Mouse (Mus musculus) embryo, embryonic 11 days (tissue): ENCODE results near the gene Ddr2.

Experiments
- DNase-seq: peaks from one replicate; pipeline ENCODE4 v3.0.0-alpha.2; 2015

Gene Ddr2

GRCm38 (mm10) chr1:170086631-170087030 is 23.9 kb downstream of the Ddr2 start:
- no peak for DNase-seq

GRCm38 (mm10) chr1:170084151-170084796 is 26.3 kb downstream of the Ddr2 start:
- no peak for DNase-seq

GRCm38 (mm10) chr1:170080907-170081306 is 29.7 kb downstream of the Ddr2 start:
- DNase-seq: no peak

- no peak for DNase-seq
These were observed 31.1 kb downstream of the Ddr2 start for GRCm38 (mm10) chr1:170079465-170079864.

GRCm38 (mm10) chr1:170076339-170076738 is 34.2 kb downstream of the Ddr2 start:
- no peak for DNase-seq

GRCm38 (mm10) chr1:170073768-170074167 is 36.8 kb downstream of the Ddr2 start:
- DNase-seq: no peak

GRCm38 (mm10) chr1:170069143-170069542 is 41.4 kb downstream of the Ddr2 start:
- DNase-seq: no peak

- DNase-seq: no peak
These were observed 44.6 kb downstream of the Ddr2 start for GRCm38 (mm10) chr1:170065931-170066330.

GRCm38 (mm10) chr1:170065009-170065408 is 45.6 kb downstream of the Ddr2 start:
- no peak for DNase-seq

GRCm38 (mm10) chr1:170064083-170064494 is 46.5 kb downstream of the Ddr2 start:
- peak; percentile 37 for DNase-seq

- no peak for DNase-seq
These were observed 50.3 kb downstream of the Ddr2 start for GRCm38 (mm10) chr1:170060214-170060613.

GRCm38 (mm10) chr1:170059347-170059746 is 51.2 kb downstream of the Ddr2 start:
- DNase-seq: no peak

GRCm38 (mm10) chr1:170058051-170058450 is 52.5 kb downstream of the Ddr2 start:
- no peak for DNase-seq

GRCm38 (mm10) chr1:170057607-170058006 is 53.0 kb downstream of the Ddr2 start:
- DNase-seq: no peak

GRCm38 (mm10) chr1:170056921-170057320 is 53.6 kb downstream of the Ddr2 start:
- no peak for DNase-seq

GRCm38 (mm10) chr1:170056214-170056613 is 54.3 kb downstream of the Ddr2 start:
- DNase-seq: peak; percentile 17

GRCm38 (mm10) chr1:170052469-170053065 is 58.0 kb downstream of the Ddr2 start:
- no peak for DNase-seq

GRCm38 (mm10) chr1:170051631-170052177 is 58.9 kb downstream of the Ddr2 start:
- no peak for DNase-seq

- DNase-seq: no peak
These were observed 62.1 kb downstream of the Ddr2 start for GRCm38 (mm10) chr1:170048434-170048833.

GRCm38 (mm10) chr1:170044726-170045471 is 65.7 kb downstream of the Ddr2 start:
- no peak for DNase-seq

GRCm38 (mm10) chr1:170043753-170044152 is 66.8 kb downstream of the Ddr2 start:
- no peak for DNase-seq

- no peak for DNase-seq
These were observed 67.6 kb downstream of the Ddr2 start for GRCm38 (mm10) chr1:170042996-170043395.

- no peak for DNase-seq
These were observed 71.2 kb downstream of the Ddr2 start for GRCm38 (mm10) chr1:170039402-170039801.

- DNase-seq: no peak
These were observed 75.0 kb downstream of the Ddr2 start for GRCm38 (mm10) chr1:170035575-170035974.
